15 mouse cellular contexts compared by ENCODE assay signal in the genomic region with DNA sequence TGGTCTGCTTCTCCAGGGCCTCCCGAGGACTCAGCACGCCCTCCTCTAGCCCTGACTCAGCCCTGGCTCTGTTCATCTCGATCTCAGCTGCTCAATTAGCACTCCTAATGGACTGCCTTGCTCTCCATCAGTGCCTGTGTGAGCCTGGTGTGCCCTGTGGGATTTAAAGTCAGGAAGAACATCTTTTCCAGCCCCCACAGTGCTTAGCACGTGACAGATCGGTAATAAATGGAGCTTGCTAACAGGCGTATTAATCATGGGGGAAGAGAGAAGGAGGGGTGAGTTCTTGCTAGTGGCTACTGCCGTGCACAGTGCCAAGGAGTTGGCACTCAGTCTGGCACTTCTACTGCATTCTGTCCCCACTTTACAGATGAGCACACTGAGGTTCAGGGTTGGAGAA. TPM values are rescaled to one million over a fixed set of nuclear protein-coding genes. Genes with fewer than 3 reads are reported as not detected.
A peak's percentile ranks its signal among the peaks of the same experiment; 100 is the strongest.
DNase-seq lines count a peak whose midpoint lies in the region; ATAC-seq and TF ChIP-seq lines count a peak whose summit lies in the region.
"Had no signal": no experiment of that assay in that cellular context is flagged by ENCODE, and none has a peak within 500 bp of the region (broad histone marks: within the 10 kb centered on the region; RNA-seq: fewer than 3 reads in every experiment).

No protein-coding gene starts in this region.

- no peak overlapping the region for H3K9ac ChIP-seq in midbrain, embryonic 11.5 days (ENCODE audit: low read length)
- H3K9ac ChIP-seq in midbrain, embryonic 14.5 days (replicated peaks; ENCODE audit: low read length): no peak overlapping the region
- no peak overlapping the region for H3K9ac ChIP-seq in forebrain, embryonic 12.5 days
- H3K9ac ChIP-seq in hindbrain, embryonic 13.5 days: no peak overlapping the region
- no peak overlapping the region for H3K9ac ChIP-seq in neural tube, embryonic 14.5 days (replicated peaks; ENCODE audit: low read depth, low read length)
- H3K9ac ChIP-seq: embryonic facial prominence, embryonic 15.5 days had no signal

- ATAC-seq in midbrain, embryonic 11.5 days (ENCODE audit: low FRiP score): 0 out of 2 replicates have a peak, but pooled peaks have one; percentile 58
- no peak; the same call in 1 of the 2 replicates for ATAC-seq in midbrain, embryonic 14.5 days (ENCODE audit: low FRiP score, low TSS enrichment)
- peak; percentile 63 for ATAC-seq in forebrain, embryonic 12.5 days (ENCODE audit: low FRiP score)
- ATAC-seq in hindbrain, embryonic 13.5 days (ENCODE audit: low FRiP score): peak; percentile 68
- peak; percentile 73; the same call in 1 of the 2 replicates for ATAC-seq in neural tube, embryonic 14.5 days (ENCODE audit: low read depth)

- H3K9me3 ChIP-seq in midbrain, embryonic 11.5 days (ENCODE audit: control insufficient read depth, low read length): no peaks in the 10 kb centered on the region
- H3K9me3 ChIP-seq in midbrain, embryonic 14.5 days (ENCODE audit: control insufficient read depth, low read length): no peaks in the 10 kb centered on the region
- H3K9me3 ChIP-seq in forebrain, embryonic 12.5 days: no peaks in the 10 kb centered on the region
- no peaks in the 10 kb centered on the region for H3K9me3 ChIP-seq in hindbrain, embryonic 13.5 days
- H3K9me3 ChIP-seq in neural tube, embryonic 14.5 days (ENCODE audit: control insufficient read depth, low read length): no peaks in the 10 kb centered on the region
- H3K9me3 ChIP-seq: embryonic facial prominence, embryonic 15.5 days had no signal

- no peaks in the 10 kb centered on the region; the same call in 1 of the 2 replicates for H3K27me3 ChIP-seq in midbrain, embryonic 11.5 days (ENCODE audit: control insufficient read depth, insufficient read depth, low read length)
- no peaks in the 10 kb centered on the region; the same call in 1 of the 2 replicates for H3K27me3 ChIP-seq in midbrain, embryonic 14.5 days (ENCODE audit: control insufficient read depth, insufficient read depth, low read length)
- 0 out of 2 replicates have a peak, but pooled peaks cover 8% of the 10 kb centered on the region for H3K27me3 ChIP-seq in forebrain, embryonic 12.5 days
- 0 out of 2 replicates have a peak, but pooled peaks cover 13% of the 10 kb centered on the region for H3K27me3 ChIP-seq in hindbrain, embryonic 13.5 days
- H3K27me3 ChIP-seq in neural tube, embryonic 14.5 days (ENCODE audit: control insufficient read depth, insufficient read depth, low read length): no peaks in the 10 kb centered on the region
- no peaks in the 10 kb centered on the region for H3K27me3 ChIP-seq in kidney, adult 2 months (replicated peaks; ENCODE audit: control insufficient read depth, insufficient read depth, low read length)
- H3K27me3 ChIP-seq: embryonic facial prominence, embryonic 15.5 days had no signal

- H3K4me2 ChIP-seq in midbrain, embryonic 11.5 days: no peak overlapping the region
- H3K4me2 ChIP-seq in midbrain, embryonic 14.5 days (ENCODE audit: low read length): no peak overlapping the region
- H3K4me2 ChIP-seq in forebrain, embryonic 12.5 days: no peak overlapping the region
- H3K4me2 ChIP-seq in hindbrain, embryonic 13.5 days: no peak overlapping the region
- no peak overlapping the region for H3K4me2 ChIP-seq in neural tube, embryonic 14.5 days (ENCODE audit: low read depth, low read length)
- H3K4me2 ChIP-seq: embryonic facial prominence, embryonic 15.5 days; liver, embryonic 11.5 days had no signal

- H3K36me3 ChIP-seq in midbrain, embryonic 11.5 days (ENCODE audit: control insufficient read depth, insufficient read depth, low read length): no peaks in the 10 kb centered on the region
- H3K36me3 ChIP-seq in midbrain, embryonic 14.5 days (ENCODE audit: control insufficient read depth, insufficient read depth, low read length): no peaks in the 10 kb centered on the region
- H3K36me3 ChIP-seq in forebrain, embryonic 12.5 days (replicated peaks): no peaks in the 10 kb centered on the region
- no peaks in the 10 kb centered on the region for H3K36me3 ChIP-seq in hindbrain, embryonic 13.5 days
- H3K36me3 ChIP-seq in neural tube, embryonic 14.5 days (ENCODE audit: control insufficient read depth, insufficient read depth, low read length): no peaks in the 10 kb centered on the region
- no peaks in the 10 kb centered on the region for H3K36me3 ChIP-seq in kidney, adult 2 months (ENCODE audit: control insufficient read depth, insufficient read depth, low read length)
- H3K36me3 ChIP-seq: embryonic facial prominence, embryonic 15.5 days had no signal

- no peak for TF ChIP-seq POLR2A in kidney, adult 2 months (IDR thresholded peaks at IDR 0.05; ENCODE audit: low read depth, low read length)

- no peak for DNase-seq in midbrain, embryonic 11.5 days (ENCODE audit: low spot score, missing footprints)
- no peak for DNase-seq in midbrain, embryonic 14.5 days
- DNase-seq in thymus, postnatal 14 days: no peak
- DNase-seq in left cerebral cortex, adult 9 months (ENCODE audit: low spot score in 2 of 2): no peak
- DNase-seq in kidney, adult 2 months: no peak
- DNase-seq: adrenal gland, postnatal 25 days; cerebellum, postnatal 14 days; gastrocnemius, postnatal 14 days; heart, postnatal 10 days; lung, postnatal 10 days had no signal

- H3K4me1 ChIP-seq in midbrain, embryonic 11.5 days (ENCODE audit: control insufficient read depth, insufficient read depth, low read length): peaks cover 2% of the 10 kb centered on the region; the same call in 1 of the 2 replicates
- peaks cover 5% of the 10 kb centered on the region; the same call in 1 of the 2 replicates for H3K4me1 ChIP-seq in midbrain, embryonic 14.5 days (ENCODE audit: control insufficient read depth, insufficient read depth, low read length)
- peaks cover 29% of the 10 kb centered on the region for H3K4me1 ChIP-seq in forebrain, embryonic 12.5 days
- peaks cover 61% of the 10 kb centered on the region for H3K4me1 ChIP-seq in hindbrain, embryonic 13.5 days (replicated peaks)
- H3K4me1 ChIP-seq in neural tube, embryonic 14.5 days (ENCODE audit: control insufficient read depth, insufficient read depth, low read length): 0 out of 2 replicates have a peak, but pooled peaks cover 5% of the 10 kb centered on the region
- no peaks in the 10 kb centered on the region for H3K4me1 ChIP-seq in kidney, adult 2 months (ENCODE audit: control insufficient read depth, insufficient read depth, low read length)

- 64% methylated on average over 7 of the region's 7 CpGs for WGBS in midbrain, embryonic 11.5 days
- 33% methylated on average over 7 of the region's 7 CpGs for WGBS in midbrain, embryonic 14.5 days
- WGBS in forebrain, embryonic 12.5 days: 67% methylated on average over 7 of the region's 7 CpGs
- 18% methylated on average over 7 of the region's 7 CpGs for WGBS in hindbrain, embryonic 13.5 days
- 24% methylated on average over 7 of the region's 7 CpGs for WGBS in neural tube, embryonic 14.5 days
- WGBS in kidney, adult 2 months: 40% methylated on average over 7 of the region's 7 CpGs

- H3K27ac ChIP-seq in midbrain, embryonic 11.5 days (ENCODE audit: low read depth, low read length): no peak overlapping the region
- H3K27ac ChIP-seq in midbrain, embryonic 14.5 days (replicated peaks; ENCODE audit: low read depth, low read length): no peak overlapping the region
- 0 out of 2 replicates have a peak overlapping the region, but pooled peaks have one; percentile 19 for H3K27ac ChIP-seq in forebrain, embryonic 12.5 days
- H3K27ac ChIP-seq in hindbrain, embryonic 13.5 days: peak overlapping the region; percentile 66
- H3K27ac ChIP-seq in neural tube, embryonic 14.5 days (ENCODE audit: low read depth, low read length): no peak overlapping the region
- H3K27ac ChIP-seq in kidney, adult 2 months (ENCODE audit: insufficient read depth, low read depth, low read length): no peak overlapping the region
- H3K27ac ChIP-seq: embryonic facial prominence, embryonic 15.5 days had no signal

- no peak for TF ChIP-seq CTCF in kidney, adult 2 months (conservative IDR thresholded peaks at IDR 0.05; ENCODE audit: insufficient read depth, insufficient read length, low read depth, low read length)

- no peak overlapping the region for H3K4me3 ChIP-seq in midbrain, embryonic 11.5 days (ENCODE audit: low read depth, low read length)
- no peak overlapping the region for H3K4me3 ChIP-seq in midbrain, embryonic 14.5 days (replicated peaks; ENCODE audit: low read depth, low read length)
- no peak overlapping the region for H3K4me3 ChIP-seq in forebrain, embryonic 12.5 days (replicated peaks)
- H3K4me3 ChIP-seq in hindbrain, embryonic 13.5 days: no peak overlapping the region
- no peak overlapping the region for H3K4me3 ChIP-seq in neural tube, embryonic 14.5 days (ENCODE audit: low read depth, low read length)
- no peak overlapping the region for H3K4me3 ChIP-seq in kidney, adult 2 months (ENCODE audit: insufficient read depth, low read depth, low read length)
- H3K4me3 ChIP-seq: embryonic facial prominence, embryonic 15.5 days had no signal

RNA-seq across cellular contexts. Expression of gene Kcnj11, which starts 27.6 kb away (rescaled TPM):
- 0.07 and 0.49 TPM in 2 replicates for polyA plus RNA-seq in midbrain, embryonic 11.5 days (2014; fragmentation: Nextera tagmentation; extraction: Ambion mirVana)
- 1.6 and 2.0 TPM in 2 replicates for polyA plus RNA-seq in midbrain, embryonic 14.5 days (2014; fragmentation: Nextera tagmentation; extraction: Ambion mirVana)
- 0.46 and 0.81 TPM in 2 replicates for polyA plus RNA-seq in forebrain, embryonic 12.5 days (2016; fragmentation: Nextera tagmentation; extraction: Ambion mirVana)
- polyA plus RNA-seq in hindbrain, embryonic 13.5 days (2015; fragmentation: Nextera tagmentation; extraction: Ambion mirVana): 0.88 and 1.6 TPM in 2 replicates
- polyA plus RNA-seq in neural tube, embryonic 14.5 days (2014; fragmentation: Nextera tagmentation; extraction: Ambion mirVana): 1.4 and 1.7 TPM in 2 replicates
- 0.90 and 1.7 TPM in 2 replicates for polyA plus RNA-seq in kidney, adult 2 months (2012; rRNA removed)
- polyA plus RNA-seq: liver, embryonic 11.5 days had no signal

RNA-seq across cellular contexts. Expression of gene Abcc8, which starts 51.6 kb away (rescaled TPM):
- 0.46 and 0.49 TPM in 2 replicates for polyA plus RNA-seq in midbrain, embryonic 11.5 days (2014; fragmentation: Nextera tagmentation; extraction: Ambion mirVana)
- 3.0 and 6.0 TPM in 2 replicates for polyA plus RNA-seq in midbrain, embryonic 14.5 days (2014; fragmentation: Nextera tagmentation; extraction: Ambion mirVana)
- 1.4 and 2.5 TPM in 2 replicates for polyA plus RNA-seq in forebrain, embryonic 12.5 days (2016; fragmentation: Nextera tagmentation; extraction: Ambion mirVana)
- 6.2 and 7.1 TPM in 2 replicates for polyA plus RNA-seq in hindbrain, embryonic 13.5 days (2015; fragmentation: Nextera tagmentation; extraction: Ambion mirVana)
- polyA plus RNA-seq in neural tube, embryonic 14.5 days (2014; fragmentation: Nextera tagmentation; extraction: Ambion mirVana): 12.4 and 15.7 TPM in 2 replicates
- 0.30 and 0.64 TPM in 2 replicates for polyA plus RNA-seq in kidney, adult 2 months (2012; rRNA removed)

Comparison
In these comparisons a context has a peak if more than half of its experiments do, and no peak if none do; other contexts are left out.
1. H3K27ac ChIP-seq: peak in forebrain, embryonic 12.5 days (single experiment) and hindbrain, embryonic 13.5 days (single experiment); none in midbrain, embryonic 11.5 days (single experiment), midbrain, embryonic 14.5 days (single experiment), neural tube, embryonic 14.5 days (single experiment) and kidney, adult 2 months (single experiment).